Mouse (Mus musculus) lung, postnatal 4 days (tissue): ENCODE measurements around the gene Stk11.

Experiments used
- DNase-seq, 2 experiments: peaks; one replicate each; pipeline ENCODE4 v3.0.0; 2021

Stk11 gene

GRCm38 (mm10) chr10:80146568-80147011 is 31.0 kb downstream of the Stk11 start:
- DNase-seq = peak in 1 of 2 experiments; percentile 40

- peak in 1 of 2 experiments; percentile 41 for DNase-seq
These were observed 31.6 kb downstream of the Stk11 start for GRCm38 (mm10) chr10:80147146-80147718.

- DNase-seq = peak; percentile 90 to 92
These were observed 32.4 kb downstream of the Stk11 start, which contains the start of gene Midn for GRCm38 (mm10) chr10:80147719-80148601. Midn (plus strand) TSS chr10:80148272.

- peak; percentile 97 for DNase-seq
These were observed 33.1 kb downstream of the Stk11 start for GRCm38 (mm10) chr10:80148610-80149290.

- DNase-seq = peak; percentile 98 to 100
These were observed 34.0 kb downstream of the Stk11 start for GRCm38 (mm10) chr10:80149291-80150225.

- DNase-seq = peak; percentile 72 to 85
These were observed 34.9 kb downstream of the Stk11 start for GRCm38 (mm10) chr10:80150226-80151210.

GRCm38 (mm10) chr10:80151211-80152034 is 35.8 kb downstream of the Stk11 start:
- peak; percentile 85 to 89 for DNase-seq

- peak; percentile 74 to 88 for DNase-seq
These were observed 36.7 kb downstream of the Stk11 start for GRCm38 (mm10) chr10:80152071-80152872.

GRCm38 (mm10) chr10:80152873-80153260 is 37.3 kb downstream of the Stk11 start:
- DNase-seq = peak; percentile 71 to 79

GRCm38 (mm10) chr10:80153713-80154112 is 38.1 kb downstream of the Stk11 start:
- no peak for DNase-seq

GRCm38 (mm10) chr10:80154384-80154783 is 38.8 kb downstream of the Stk11 start:
- no peak for DNase-seq

- DNase-seq = no peak
These were observed 39.7 kb downstream of the Stk11 start for GRCm38 (mm10) chr10:80155277-80155676.

- DNase-seq = no peak
These were observed 40.6 kb downstream of the Stk11 start for GRCm38 (mm10) chr10:80156002-80156751.

- peak; percentile 60 to 74 for DNase-seq
These were observed 41.1 kb downstream of the Stk11 start for GRCm38 (mm10) chr10:80156752-80157053.

GRCm38 (mm10) chr10:80157141-80157929 is 41.7 kb downstream of the Stk11 start:
- DNase-seq = no peak

- DNase-seq = peak; percentile 89 to 93
These were observed 42.8 kb downstream of the Stk11 start for GRCm38 (mm10) chr10:80158307-80158986.

GRCm38 (mm10) chr10:80159021-80159560 is 43.5 kb downstream of the Stk11 start:
- peak; percentile 73 to 82 for DNase-seq
